Mouse (Mus musculus) kidney, embryonic 14.5 days (tissue): Measurements from ENCODE around the gene Ring1. TPM values are rescaled to one million over a fixed set of nuclear protein-coding genes. Genes with fewer than 3 reads are reported as not detected.

Experiments used
- ATAC-seq: fragments of 200-750 bp; cut with Nextera tagmentation; 2 replicates; pipeline ENCODE4 v1.8.0; 2017; ENCODE audit warnings: moderate number of reproducible peaks, mild to moderate bottlenecking, moderate TSS enrichment, moderate library complexity; ENCODE audit not compliant: low FRiP score, low TSS enrichment
- H3K27ac ChIP-seq: fragments of 300-500 bp; sonication (generic); 2 replicates; pipeline ENCODE4 v1.5.1; 2014; ENCODE audit warnings: low read depth, mild to moderate bottlenecking, low read length, moderate library complexity, mixed read lengths
- H3K27me3 ChIP-seq: fragments of 300-500 bp; sonication (generic); 2 replicates; pipeline ENCODE4 v1.6.1; 2014; ENCODE audit warnings: mild to moderate bottlenecking, low read length; ENCODE audit not compliant: control insufficient read depth, insufficient read depth
- H3K36me3 ChIP-seq: fragments of 300-500 bp; sonication (generic); 2 replicates; pipeline ENCODE4 v1.6.1; 2014; ENCODE audit warnings: low read length, mixed read lengths; ENCODE audit not compliant: control insufficient read depth, insufficient read depth
- H3K4me1 ChIP-seq: fragments of 300-500 bp; sonication (generic); 2 replicates; pipeline ENCODE4 v1.6.1; 2014; ENCODE audit warnings: low read length, mixed read lengths; ENCODE audit not compliant: control insufficient read depth, insufficient read depth
- H3K4me2 ChIP-seq: fragments of 300-500 bp; sonication (generic); replicated peaks from 2 replicates; pipeline ENCODE4 v1.6.1; 2014; ENCODE audit warnings: low read depth, mild to moderate bottlenecking, low read length
- H3K4me3 ChIP-seq: fragments of 300-500 bp; sonication (generic); 2 replicates; pipeline ENCODE4 v1.5.1; 2014; ENCODE audit warnings: mild to moderate bottlenecking, low read length
- H3K9ac ChIP-seq: fragments of 300-500 bp; sonication (generic); 2 replicates; pipeline ENCODE4 v1.6.1; 2014; ENCODE audit warnings: low read depth, mild to moderate bottlenecking, low read length, moderate library complexity
- H3K9me3 ChIP-seq: fragments of 300-500 bp; sonication (generic); 2 replicates; pipeline ENCODE4 v1.6.1; 2016; ENCODE audit warnings: low read length; ENCODE audit not compliant: control insufficient read depth
- WGBS: fragments of 180-500 bp; shearing (Covaris S2); extraction: QIAGEN DNeasy Blood & Tissue Kit; methylation state at CpG from one replicate; pipeline ENCODE4 v1.1.7; 2014; 5-methylcytosine and 5-hydroxymethylcytosine counted together
- polyA plus RNA-seq: library from polyadenylated mRNA; unstranded; fragments of >200 nt; fragmentation: Nextera tagmentation; extraction: Ambion mirVana; gene quantifications from 2 replicates; pipeline ENCODE4 v1.2.1, GENCODE M21; 2014

Ring1 gene
- polyA plus RNA-seq, 1 experiment from 2014 or later, result 5.5 TPM

DNA sequence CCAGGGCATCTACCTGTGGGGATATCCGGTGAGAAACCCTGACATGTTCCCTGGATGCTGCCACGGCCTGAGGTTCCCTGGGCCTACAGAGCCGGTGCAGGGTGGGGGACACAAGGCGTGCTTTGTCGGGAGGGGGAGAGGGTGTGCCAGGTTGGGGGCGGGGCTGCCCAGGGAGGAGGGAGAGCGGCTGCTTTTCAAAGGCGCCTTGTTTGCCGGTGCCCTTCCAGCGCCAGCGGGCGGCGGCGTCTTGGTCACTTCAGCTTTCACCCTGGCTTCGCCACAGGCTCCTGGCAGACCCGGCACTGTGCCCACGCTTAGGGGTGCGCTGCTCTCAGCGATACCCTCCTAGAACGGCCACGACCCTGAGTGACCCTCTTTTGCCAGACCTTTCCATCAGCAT is 14.0 kb upstream of the Ring1 start:
- Histone ChIP-seq H3K4me3 (peak overlapping the region; percentile 6; the same call in 1 of the 2 replicates), H3K4me2 (peak overlapping the region; percentile 42), H3K27me3 (peaks cover 7% of the 10 kb centered on the region; the same call in 1 of the 2 replicates), H3K27ac (no peak overlapping the region), H3K9me3 (no peaks in the 10 kb centered on the region), H3K9ac (0 out of 2 replicates have a peak overlapping the region, but pooled peaks have one; percentile 28), H3K36me3 (peaks cover 35% of the 10 kb centered on the region), H3K4me1 (peaks cover 37% of the 10 kb centered on the region)
- 17% methylated on average over 18 of the region's 21 CpGs for WGBS
- ATAC-seq, result no peak

DNA sequence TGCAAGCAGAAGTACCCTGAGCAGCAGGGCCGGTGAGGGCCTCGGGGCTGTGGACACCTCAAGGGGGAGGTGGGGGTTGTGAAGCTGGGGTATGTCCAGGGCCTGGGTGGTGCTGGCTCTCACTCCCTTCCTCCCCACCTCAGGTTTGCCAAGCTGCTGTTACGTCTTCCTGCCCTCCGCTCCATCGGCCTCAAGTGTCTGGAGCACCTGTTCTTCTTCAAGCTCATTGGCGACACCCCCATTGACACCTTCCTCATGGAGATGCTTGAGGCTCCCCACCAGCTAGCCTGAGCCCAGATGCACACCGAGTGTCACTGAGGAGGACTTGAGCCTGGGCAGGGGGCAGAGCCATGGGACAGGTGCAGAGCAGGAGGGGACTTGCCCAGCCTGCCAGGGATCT is 12.8 kb upstream of the Ring1 start:
- 89% methylated on average over 7 of the region's 7 CpGs for WGBS
- Histone ChIP-seq H3K36me3 (peaks cover 35% of the 10 kb centered on the region), H3K4me1 (peaks cover 43% of the 10 kb centered on the region), H3K27ac (no peak overlapping the region), H3K9ac (no peak overlapping the region), H3K4me2 (no peak overlapping the region), H3K9me3 (no peaks in the 10 kb centered on the region), H3K4me3 (no peak overlapping the region), H3K27me3 (peaks cover 5% of the 10 kb centered on the region; the same call in 1 of the 2 replicates)
- no peak for ATAC-seq

DNA sequence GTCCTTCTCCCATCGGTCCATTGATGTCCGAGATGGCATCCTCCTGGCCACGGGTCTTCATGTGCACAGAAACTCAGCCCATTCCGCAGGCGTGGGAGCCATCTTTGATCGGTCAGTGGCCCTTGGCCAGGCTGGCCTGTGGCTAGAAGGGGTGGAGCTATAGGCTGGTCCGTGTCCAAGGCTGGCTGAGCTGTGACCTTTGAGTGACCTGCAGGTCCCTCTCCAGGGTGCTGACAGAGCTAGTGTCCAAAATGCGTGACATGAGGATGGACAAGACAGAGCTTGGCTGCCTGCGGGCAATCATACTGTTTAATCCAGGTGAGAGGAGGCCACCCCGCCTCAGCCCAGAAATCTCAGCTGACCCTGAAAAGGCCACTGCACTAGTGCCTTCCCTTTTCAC is 12.2 kb upstream of the Ring1 start:
- Histone ChIP-seq H3K27ac (no peak overlapping the region), H3K4me2 (no peak overlapping the region), H3K27me3 (peaks cover 5% of the 10 kb centered on the region; the same call in 1 of the 2 replicates), H3K4me3 (no peak overlapping the region), H3K9me3 (no peaks in the 10 kb centered on the region), H3K9ac (no peak overlapping the region), H3K36me3 (peaks cover 35% of the 10 kb centered on the region), H3K4me1 (peaks cover 39% of the 10 kb centered on the region)
- no peak for ATAC-seq
- WGBS, result 78% methylated on average over 10 of the region's 10 CpGs

DNA sequence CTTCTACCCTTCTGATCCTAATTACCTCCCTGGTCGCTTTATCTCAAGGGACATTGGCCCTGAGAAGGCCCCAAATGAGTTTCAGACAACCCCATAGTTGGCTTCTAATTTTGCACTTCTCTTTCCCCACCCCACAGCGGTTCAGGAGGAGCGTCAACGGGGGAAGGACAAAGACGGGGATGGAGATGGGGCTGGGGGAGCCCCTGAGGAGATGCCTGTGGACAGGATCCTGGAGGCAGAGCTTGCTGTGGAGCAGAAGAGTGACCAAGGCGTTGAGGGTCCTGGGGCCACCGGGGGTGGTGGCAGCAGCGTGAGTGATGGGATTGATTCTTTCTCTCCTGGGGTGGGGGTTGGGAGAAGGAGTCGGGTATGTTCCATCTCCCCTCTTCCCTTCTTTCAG is 11.0 kb upstream of the Ring1 start:
- 93% methylated on average over 9 of the region's 9 CpGs for WGBS
- no peak for ATAC-seq
- H3K4me1 ChIP-seq, result peaks cover 31% of the 10 kb centered on the region

DNA sequence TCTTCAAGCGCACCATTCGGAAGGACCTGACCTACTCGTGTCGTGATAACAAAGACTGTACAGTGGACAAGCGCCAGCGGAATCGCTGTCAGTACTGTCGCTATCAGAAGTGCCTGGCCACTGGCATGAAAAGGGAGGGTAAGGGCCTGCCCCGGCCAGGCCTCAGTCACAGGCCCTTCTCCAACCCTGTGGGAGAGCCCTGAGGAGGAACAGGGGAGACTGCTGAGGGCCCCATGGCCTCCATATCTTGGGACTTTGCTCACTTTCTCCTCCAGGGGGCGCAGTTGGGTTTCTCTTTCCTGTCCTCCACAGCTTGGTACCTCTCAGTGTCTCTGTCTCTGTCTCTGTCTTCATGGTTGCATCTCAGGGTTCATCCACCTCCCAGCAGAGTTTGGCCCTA is 9.6 kb upstream of the Ring1 start:
- H3K27ac ChIP-seq, result no peak overlapping the region
- no peak overlapping the region for H3K9ac ChIP-seq
- H3K4me3 ChIP-seq, result no peak overlapping the region
- peaks cover 31% of the 10 kb centered on the region for H3K4me1 ChIP-seq
- peaks cover 5% of the 10 kb centered on the region; the same call in 1 of the 2 replicates for H3K27me3 ChIP-seq
- no peaks in the 10 kb centered on the region for H3K9me3 ChIP-seq
- no peak overlapping the region for H3K4me2 ChIP-seq
- no peak for ATAC-seq
- peaks cover 47% of the 10 kb centered on the region for H3K36me3 ChIP-seq
- 77% methylated on average over 10 of the region's 10 CpGs for WGBS

More for the DNA sequence above, 11.0 kb upstream of the Ring1 start:
- Histone ChIP-seq H3K9me3 (no peaks in the 10 kb centered on the region), H3K4me3 (no peak overlapping the region), H3K9ac (no peak overlapping the region), H3K36me3 (peaks cover 35% of the 10 kb centered on the region), H3K27ac (no peak overlapping the region), H3K27me3 (peaks cover 5% of the 10 kb centered on the region; the same call in 1 of the 2 replicates), H3K4me2 (no peak overlapping the region)

DNA sequence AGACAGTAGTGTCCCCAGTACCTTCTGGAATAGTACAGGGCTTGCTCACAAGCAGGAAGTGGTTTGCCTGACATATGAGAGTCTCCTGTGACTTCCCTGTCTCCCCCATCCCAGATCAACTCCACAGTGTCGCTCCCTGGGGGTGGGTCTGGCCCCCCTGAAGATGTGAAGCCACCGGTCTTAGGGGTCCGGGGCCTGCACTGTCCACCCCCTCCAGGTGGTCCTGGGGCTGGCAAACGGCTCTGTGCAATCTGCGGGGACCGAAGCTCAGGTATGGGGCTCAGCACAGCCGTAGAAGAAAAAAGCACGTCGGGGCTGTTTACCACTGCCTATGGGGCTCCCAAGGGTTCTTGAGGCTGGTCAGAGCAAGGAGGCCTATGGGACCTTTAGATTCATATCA is 9.0 kb upstream of the Ring1 start:
- no peak overlapping the region for H3K27ac ChIP-seq
- no peak overlapping the region for H3K9ac ChIP-seq
- 97% methylated on average over 9 of the region's 9 CpGs for WGBS
- peak overlapping the region; percentile 89; the same call in 1 of the 2 replicates for H3K4me2 ChIP-seq
- no peak for ATAC-seq
- H3K27me3 ChIP-seq, result peaks cover 5% of the 10 kb centered on the region; the same call in 1 of the 2 replicates
- H3K4me3 ChIP-seq, result no peak overlapping the region
- peaks cover 25% of the 10 kb centered on the region for H3K4me1 ChIP-seq
- peaks cover 53% of the 10 kb centered on the region for H3K36me3 ChIP-seq
- H3K9me3 ChIP-seq, result no peaks in the 10 kb centered on the region

DNA sequence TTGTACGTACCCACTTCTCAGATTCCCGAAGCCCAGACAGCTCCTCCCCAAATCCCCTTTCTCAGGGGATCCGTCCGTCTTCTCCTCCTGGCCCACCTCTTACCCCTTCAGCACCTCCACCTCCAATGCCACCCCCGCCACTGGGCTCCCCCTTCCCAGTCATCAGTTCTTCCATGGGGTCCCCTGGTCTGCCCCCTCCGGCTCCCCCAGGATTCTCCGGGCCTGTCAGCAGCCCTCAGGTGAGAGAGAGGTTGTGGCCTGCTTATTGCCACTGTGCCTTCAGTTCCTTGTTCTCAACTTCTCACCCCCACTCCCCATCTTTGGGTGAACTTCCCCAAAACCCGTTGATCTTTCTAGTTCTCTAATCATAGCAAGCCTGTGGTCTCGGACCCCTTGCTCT is 8.3 kb upstream of the Ring1 start:
- H3K27ac ChIP-seq, result no peak overlapping the region; the same call in 1 of the 2 replicates
- peaks cover 2% of the 10 kb centered on the region; the same call in 1 of the 2 replicates for H3K27me3 ChIP-seq
- peaks cover 55% of the 10 kb centered on the region for H3K36me3 ChIP-seq
- peaks cover 22% of the 10 kb centered on the region for H3K4me1 ChIP-seq
- WGBS, result 47% methylated on average over 9 of the region's 9 CpGs
- H3K9ac ChIP-seq, result peak overlapping the region; percentile 95; the same call in 1 of the 2 replicates
- H3K9me3 ChIP-seq, result no peaks in the 10 kb centered on the region
- peak overlapping the region; percentile 88 for H3K4me3 ChIP-seq
- peak overlapping the region; percentile 89 for H3K4me2 ChIP-seq
- no peak for ATAC-seq

DNA sequence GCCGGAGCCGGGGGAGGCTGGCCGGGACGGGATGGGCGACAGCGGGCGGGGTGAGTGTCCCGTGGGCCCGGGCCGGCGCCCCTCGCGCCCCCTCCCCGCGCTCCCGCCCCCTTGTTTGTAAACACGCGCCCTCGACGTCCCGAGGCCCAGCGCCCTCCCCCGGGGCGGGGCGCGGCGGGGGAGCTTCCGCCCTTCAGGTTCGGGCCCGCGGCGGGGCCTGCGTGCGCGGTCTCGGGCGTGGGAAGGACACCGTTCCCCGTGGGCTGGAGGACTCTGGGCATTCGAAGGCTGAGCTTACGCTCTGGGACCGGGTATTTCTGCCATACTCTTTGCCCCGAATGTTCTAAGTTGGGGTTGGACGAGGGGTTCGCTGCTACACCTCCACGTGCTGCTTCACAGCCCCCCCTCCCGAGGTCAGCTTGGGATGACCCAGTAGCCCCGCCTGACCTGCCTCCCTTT is 7.7 kb upstream of the Ring1 start:
- H3K4me3 ChIP-seq, result peak overlapping the region; percentile 88
- peak overlapping the region; percentile 89 for H3K4me2 ChIP-seq
- no peaks in the 10 kb centered on the region for H3K27me3 ChIP-seq
- H3K4me1 ChIP-seq, result peaks cover 25% of the 10 kb centered on the region
- no peaks in the 10 kb centered on the region for H3K9me3 ChIP-seq
- peaks cover 49% of the 10 kb centered on the region for H3K36me3 ChIP-seq
- peak overlapping the region; percentile 94 for H3K27ac ChIP-seq
- peak overlapping the region; percentile 95 for H3K9ac ChIP-seq
- peak; percentile 6; the same call in 1 of the 2 replicates for ATAC-seq
- 1% methylated on average over 32 of the region's 48 CpGs for WGBS

DNA sequence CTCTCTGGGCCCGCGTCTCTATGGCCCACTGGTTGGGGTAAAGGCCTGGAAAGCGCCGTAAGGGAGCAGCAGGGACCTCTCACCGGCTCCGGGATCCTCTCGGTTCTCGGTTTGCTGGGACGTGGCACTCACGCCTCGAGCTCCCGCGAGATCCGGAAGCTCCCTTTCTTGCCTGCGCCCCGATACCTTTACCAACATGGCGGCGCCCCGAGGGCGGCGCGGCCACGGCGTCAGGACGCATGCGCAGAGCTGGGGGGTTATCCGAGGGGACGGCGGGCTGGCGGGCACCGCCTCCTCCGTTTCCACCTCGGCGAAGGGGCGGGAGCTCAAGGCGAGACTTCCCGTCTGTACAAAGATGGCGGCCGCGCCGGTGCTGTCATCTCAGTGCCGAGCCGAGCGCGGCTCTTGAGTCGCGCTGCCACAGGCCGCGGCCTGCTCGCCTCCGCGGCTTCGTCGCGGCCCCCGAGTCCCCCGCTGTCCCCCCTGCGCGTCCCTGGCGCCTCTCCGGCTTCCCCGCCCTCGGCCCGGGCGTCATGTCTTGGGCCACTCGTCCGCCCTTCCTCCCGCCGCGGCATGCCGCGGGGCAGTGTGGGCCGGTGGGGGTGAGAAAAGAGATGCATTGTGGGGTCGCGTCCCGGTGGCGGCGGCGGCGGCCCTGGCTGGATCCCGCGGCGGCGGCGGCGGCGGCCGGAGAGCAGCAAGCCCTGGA is 7.1 kb upstream of the Ring1 start, which contains the start of the genes Slc39a7 and Rxrb:
Slc39a7 (minus strand) TSS at position 218 of the 709 bp plus-strand sequence.
Rxrb (plus strand) TSS at position 348 of the 709 bp plus-strand sequence.
- H3K27ac ChIP-seq, result peak within 1 kb of the TSS; percentile 94
- H3K4me1 ChIP-seq, result peaks cover 30% of the 10 kb centered on the region
- under 1% methylated on average over 71 of the region's 88 CpGs for WGBS

More for the DNA sequence above, 7.1 kb upstream of the Ring1 start, which contains the start of the genes Slc39a7 and Rxrb:
- Histone ChIP-seq H3K9me3 (no peaks in the 10 kb centered on the region), H3K9ac (peak within 1 kb of the TSS; percentile 95), H3K27me3 (no peaks in the 10 kb centered on the region), H3K4me2 (peak within 1 kb of the TSS; percentile 89), H3K4me3 (peak within 1 kb of the TSS; percentile 88), H3K36me3 (peaks cover 43% of the 10 kb centered on the region)
- ATAC-seq, result peak; percentile 80
